Mouse (Mus musculus) telencephalon, adult 2 months (tissue): Measurements from ENCODE around the gene Mast4.

Source experiments
- DNase-seq: peaks from one replicate; pipeline ENCODE4 v3.0.0-alpha.2; 2011; ENCODE audit warnings: low read depth, low spot score

The Mast4 gene

DNA sequence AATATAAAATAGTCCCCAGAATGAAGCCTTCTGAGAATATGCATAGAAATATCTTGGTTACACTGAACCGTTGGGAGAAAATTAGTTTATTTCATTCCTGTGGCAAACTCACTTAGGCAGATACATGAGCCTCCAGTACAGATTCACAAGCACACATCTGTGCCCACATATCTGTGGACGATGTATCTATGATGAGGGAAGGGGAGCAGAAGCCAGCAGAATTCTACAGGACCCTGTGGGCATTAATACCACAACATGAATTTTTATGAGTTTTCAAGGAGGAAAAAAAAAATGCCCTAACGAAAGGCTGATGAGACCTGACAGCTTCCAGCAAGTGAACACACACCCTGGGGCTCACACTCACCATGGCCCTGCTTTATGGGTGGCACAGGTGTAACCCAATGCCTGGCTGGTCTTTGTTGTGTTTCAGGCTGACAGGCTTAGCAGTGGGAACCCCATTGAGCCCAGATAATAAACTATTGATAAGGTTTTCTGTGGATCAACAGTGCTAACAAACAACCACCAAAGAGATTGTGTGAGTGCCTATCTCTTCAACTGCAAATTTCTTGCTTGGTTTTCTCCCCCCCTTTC is 17.4 kb downstream of the Mast4 start:
- no peak for DNase-seq

- no peak for DNase-seq
Measured at GRCm38 (mm10) chr13:103315113-103315708, 19.1 kb downstream of the Mast4 start.

DNA sequence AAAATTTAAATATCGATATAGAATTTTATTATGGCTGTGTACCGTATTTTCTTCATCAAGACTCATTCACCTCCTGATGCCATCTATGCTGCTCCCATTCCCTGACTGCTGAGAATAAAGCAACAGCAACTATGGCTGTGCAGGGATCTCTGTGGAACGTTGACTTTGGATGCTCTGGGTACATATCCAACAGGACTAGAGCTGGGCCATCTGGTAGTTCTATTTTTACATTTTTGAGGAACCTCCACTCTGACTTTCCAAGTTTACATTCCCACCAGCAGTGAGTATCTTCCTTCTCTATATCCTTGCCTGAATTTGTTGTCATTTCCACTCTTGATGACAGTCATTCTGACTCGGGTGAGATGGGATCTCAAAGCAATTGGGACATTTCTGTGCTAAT is 26.0 kb downstream of the Mast4 start:
- peak; percentile 51 for DNase-seq

GRCm38 (mm10) chr13:103303826-103304225 is 30.5 kb downstream of the Mast4 start:
- DNase-seq = no peak

DNA sequence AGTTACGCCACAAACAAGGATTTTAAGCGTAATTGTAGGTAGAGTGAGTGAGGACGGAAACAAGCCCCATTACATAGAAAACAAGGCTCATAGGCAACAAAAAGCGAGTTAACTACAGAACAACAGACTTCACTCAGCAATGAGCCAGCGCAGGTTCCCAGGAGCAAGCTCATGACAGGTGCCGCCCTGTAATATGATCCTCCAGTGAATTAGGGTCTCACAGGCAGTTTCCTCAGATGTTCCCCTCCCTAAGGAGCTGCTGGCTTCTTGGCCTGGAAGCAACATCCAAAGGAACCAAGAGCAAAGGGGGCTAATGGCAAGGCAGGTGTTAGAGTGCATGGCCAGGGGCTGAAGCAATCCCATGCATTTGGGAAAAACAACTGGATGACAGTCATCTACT is 31.8 kb downstream of the Mast4 start:
- DNase-seq = no peak

GRCm38 (mm10) chr13:103302077-103302476 is 32.2 kb downstream of the Mast4 start:
- no peak for DNase-seq

GRCm38 (mm10) chr13:103294424-103294823 is 39.9 kb downstream of the Mast4 start:
- DNase-seq = peak; percentile 17

DNA sequence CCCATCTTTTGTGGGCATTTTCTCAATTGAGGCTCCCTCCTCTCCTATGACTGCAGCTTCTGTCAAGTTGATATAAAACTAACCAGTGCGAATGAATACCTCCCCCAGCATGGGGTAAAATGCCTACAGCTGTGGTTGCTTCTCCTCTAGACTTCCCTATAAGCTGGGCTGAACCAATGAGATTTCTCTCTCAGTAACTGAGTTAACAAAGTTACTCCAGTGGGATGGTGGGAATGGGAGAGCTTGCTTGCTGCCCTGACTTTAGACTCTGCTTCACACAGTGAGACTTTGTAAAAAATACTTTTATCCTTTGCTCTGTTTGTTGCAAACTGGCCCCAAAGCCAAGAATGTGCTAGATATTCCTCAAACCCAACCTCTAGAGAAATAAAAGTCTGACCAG is 41.2 kb downstream of the Mast4 start:
- DNase-seq = no peak

DNA sequence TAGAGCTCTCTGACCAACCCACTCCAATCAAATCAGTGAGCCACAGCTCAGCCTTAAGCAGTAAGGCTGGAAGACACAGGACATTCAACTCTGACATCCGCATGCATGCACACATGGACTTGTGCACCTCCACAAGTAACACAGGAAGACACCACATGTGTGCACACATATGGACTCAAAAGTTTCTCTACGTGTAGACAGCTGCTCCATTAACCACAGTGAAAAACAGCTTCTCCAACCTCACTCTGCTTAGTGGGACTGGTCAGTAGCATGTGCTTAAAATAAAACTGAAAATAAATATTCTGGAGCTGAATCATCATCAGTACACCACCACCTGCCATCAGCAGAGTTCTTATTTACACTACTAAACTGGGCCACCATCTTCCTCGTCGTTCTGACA is 43.2 kb downstream of the Mast4 start:
- DNase-seq = no peak

DNA sequence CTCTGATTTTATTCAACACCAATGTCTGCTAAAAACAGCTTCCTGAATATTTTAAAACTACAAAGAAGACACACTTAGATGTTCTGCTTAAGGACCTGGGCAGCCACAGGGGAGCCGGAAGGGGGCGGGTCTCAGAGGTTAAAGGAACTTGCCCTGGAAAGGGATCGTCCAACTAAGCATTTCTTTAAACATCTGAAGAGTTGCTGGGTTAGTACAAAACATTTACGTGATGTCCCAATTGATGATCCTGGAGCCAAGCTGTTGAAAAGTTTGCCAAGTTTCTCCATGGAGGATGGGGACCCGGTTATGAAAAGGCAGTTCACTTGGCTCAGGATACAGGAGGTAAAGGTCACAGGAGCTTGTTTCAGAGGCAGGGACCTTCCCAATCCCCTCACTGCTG is 48.5 kb downstream of the Mast4 start:
- no peak for DNase-seq

DNA sequence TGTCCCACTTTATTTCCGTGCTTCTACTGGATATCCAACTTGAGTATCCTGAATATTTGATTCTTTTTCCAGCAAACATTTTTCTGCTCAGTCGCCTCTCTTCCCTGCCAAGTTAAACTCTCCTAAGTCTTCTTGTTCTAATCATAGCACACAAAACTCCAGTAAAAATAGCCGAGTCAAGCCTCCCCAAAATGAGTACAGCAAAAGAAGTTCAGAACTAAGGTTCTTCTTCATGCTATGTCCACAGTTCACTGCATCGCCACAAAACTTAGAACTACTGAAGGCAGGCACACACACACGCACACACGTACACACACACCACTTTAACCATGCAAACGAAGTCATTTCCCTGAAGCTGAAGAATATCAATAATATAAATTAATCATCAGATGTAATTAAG is 49.3 kb downstream of the Mast4 start:
- DNase-seq = peak; percentile 56

GRCm38 (mm10) chr13:103270856-103271391 is 63.4 kb downstream of the Mast4 start:
- DNase-seq = no peak

DNA sequence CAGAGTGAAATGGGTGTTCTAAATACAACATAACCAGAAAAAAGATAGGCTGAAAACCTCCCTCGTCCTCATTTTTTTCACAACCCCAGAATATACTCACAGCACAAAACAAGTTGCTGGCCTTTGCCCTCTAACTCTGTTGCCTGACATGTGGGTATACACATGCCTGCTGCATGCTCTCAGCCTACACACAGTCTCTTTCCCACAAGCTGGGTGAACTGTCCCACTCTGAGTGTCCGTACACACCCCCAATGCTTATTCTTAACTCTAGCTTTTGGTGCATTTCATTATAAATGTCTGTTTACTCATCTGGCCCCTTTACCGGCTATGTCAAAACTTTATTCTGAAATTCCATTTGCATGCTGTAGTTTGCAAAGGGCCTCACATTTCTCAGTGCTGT is 71.6 kb downstream of the Mast4 start:
- no peak for DNase-seq

DNA sequence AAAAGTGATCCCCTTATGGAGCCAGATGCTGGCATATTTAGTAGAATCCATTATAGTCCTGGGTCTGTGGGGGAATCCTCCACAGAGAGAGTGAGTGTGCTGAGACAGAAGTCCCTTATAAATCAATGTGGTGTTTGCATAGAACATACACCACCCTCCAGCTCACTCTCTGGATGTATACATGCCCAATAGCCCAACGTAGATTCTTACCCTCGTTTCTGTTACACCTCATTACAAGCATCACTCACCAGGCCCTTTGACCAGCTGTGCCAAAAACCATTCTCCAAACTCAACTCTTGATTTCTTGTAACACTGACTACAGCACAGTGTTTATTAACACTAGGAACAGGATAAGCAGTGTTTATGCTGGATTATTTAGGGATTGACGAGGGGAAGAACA is 72.2 kb downstream of the Mast4 start:
- no peak for DNase-seq

GRCm38 (mm10) chr13:103260414-103260813 is 73.9 kb downstream of the Mast4 start:
- DNase-seq = no peak

DNA sequence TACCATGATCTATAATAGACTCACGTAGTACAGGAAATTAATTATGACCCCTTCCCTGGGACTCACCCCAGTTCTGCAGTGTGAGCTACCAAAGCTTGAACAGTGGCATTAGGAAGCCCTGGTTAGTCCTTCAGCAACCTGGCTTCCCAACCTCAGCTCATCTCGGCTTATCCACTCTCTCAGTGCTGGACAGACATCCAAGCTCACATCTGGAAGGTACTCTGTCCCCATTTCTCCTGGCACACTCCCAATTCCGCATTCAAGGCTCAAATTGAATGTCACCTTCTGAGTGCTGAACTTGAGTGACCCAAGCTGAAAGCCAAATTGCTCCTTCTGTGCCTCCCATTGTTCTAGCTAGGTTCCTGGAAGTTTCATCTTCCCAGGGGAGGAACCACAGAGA is 76.2 kb downstream of the Mast4 start:
- DNase-seq = no peak

DNA sequence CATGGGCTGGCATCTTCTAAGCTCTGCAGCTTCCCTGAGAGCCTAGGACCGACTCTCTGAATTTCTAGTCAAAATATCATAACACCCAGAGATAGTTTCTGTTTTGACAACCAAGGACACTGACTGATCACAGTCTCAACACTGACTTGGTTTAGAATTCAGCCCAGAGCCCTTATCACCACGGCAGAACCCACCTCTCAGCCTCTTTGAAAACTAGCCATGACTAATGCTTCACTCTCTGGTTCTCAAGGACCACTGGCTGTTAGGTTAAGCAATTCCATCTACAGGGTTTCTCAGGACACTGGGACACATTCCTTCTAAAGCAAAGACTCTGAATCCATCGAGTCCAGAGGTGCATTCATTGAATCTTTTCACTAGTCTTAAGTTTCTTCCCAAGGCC is 79.4 kb downstream of the Mast4 start:
- DNase-seq = no peak

DNA sequence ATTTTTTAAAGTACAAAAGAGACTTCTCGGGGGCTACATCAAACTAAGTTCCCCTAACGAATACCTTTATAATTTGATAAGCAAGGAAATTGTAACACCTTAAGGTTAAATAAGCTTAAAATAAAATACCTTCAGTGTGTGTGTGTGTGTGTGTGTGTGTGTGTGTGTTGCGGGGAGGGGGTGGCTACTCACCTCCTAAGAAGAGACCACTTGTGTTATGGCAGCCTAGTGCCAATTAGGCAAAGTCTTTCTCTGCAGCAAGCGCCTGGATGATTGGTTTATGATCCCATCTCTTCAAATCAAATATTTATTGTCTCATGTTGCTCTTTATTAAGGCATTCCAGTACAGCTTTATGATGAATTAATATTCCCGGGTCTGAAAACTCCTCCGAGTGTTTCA is 81.2 kb downstream of the Mast4 start:
- DNase-seq = no peak

DNA sequence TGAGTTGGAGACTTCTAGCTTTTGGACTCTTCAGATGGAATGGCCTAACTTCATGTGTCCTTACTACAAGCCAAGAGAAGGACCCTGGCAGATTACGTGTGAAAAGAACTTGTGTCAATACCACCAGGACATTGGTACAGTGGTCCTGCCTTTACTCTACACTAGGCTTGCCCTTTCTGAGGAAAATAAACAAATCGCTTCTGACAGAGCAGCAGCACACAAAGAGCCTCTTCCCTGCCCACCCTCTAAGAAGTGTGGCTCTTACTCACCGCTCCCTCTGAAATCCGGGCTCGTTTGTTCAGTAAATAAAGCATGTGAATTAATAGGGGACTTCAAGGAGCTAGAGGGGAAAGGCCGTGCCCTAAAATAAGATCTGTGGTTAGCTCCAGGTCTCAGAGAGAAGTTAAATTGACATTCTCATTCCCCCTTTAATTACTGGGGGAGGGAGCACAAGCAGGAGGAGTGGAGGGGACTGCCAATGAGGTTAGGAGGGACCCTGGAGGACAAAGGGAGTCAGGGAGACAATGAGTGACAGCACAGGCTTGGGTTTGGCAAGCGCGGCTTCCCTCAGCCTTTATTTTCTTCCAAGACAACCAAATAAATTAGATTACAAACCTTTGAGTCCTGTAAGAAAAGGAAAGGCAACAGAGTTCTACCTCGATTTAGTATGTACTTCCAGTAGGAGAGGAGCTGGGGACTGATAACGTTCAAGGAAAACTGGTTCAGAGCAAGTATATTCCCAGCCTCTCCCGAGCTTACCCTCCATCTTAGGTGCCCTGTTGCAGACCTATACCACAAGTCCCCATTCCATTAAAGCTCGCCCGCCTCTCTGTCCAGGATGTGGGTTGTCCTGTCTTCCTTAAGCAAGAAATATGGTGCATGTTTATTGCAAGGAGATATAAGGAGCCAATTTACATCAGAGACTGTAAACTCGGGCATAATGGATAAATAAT is 85.9 kb downstream of the Mast4 start:
- DNase-seq = no peak

DNA sequence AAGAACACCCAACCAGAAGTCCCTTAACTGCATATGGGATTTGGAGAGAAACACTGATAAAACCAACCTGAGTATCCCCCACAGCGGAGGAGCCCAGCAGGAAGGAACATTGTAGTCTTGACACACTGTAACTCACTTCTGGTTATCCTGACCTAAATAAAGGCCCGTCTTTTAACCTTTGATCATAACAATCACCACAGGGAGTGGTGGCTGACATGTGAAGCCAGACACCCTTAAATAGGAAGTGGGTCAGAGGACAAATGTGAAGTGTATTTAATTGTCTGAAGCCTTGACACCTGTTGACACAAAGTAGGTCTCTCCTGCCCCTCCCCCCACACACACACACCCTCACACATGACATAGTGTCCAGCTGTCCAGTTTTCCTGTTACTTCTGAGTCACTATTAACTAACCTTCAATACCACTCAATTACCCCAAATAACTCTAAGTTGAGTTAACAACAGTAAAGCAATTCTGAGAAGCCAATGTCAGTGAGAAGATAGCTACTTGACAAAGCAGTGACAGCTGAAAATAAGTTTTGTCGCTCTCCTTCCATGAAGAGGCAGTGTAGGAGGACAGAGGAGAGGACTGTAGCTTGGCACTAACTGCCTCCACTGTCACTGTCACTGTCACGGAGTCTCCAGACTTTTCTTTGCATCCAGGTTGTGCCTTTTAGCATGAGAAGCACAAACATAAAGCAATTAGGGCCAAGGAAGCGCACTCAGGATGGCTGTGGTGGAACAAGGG is 87.2 kb downstream of the Mast4 start:
- no peak for DNase-seq

GRCm38 (mm10) chr13:103245431-103245830 is 88.9 kb downstream of the Mast4 start:
- no peak for DNase-seq

GRCm38 (mm10) chr13:103244053-103244452 is 90.2 kb downstream of the Mast4 start:
- no peak for DNase-seq
